Mouse (Mus musculus): Measurements from ENCODE around the gene Dhrs7c.

Gene Dhrs7c

DNA sequence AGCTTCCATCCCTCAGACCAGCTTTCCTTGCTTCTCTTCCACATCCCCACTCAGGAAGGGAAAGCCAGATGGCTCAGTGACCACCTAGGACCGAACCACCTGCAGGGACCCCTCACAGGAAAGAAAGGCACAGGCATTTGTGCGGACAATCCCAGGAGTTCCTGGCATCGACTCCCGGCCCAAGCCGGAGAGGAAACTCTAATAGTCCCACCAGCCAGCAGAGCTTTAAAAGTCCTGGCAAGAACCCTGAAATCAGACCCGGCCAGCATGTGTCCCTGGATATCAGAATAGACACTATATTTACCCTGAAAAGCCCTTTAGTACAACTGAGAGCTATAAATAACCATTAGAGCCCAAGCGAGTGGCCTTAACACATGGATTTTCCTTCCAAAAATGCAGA is at the start of gene Dhrs7c:
Dhrs7c (plus strand) TSS at position 257 of the 400 bp plus-strand sequence.
- no peak for DNase-seq

DNA sequence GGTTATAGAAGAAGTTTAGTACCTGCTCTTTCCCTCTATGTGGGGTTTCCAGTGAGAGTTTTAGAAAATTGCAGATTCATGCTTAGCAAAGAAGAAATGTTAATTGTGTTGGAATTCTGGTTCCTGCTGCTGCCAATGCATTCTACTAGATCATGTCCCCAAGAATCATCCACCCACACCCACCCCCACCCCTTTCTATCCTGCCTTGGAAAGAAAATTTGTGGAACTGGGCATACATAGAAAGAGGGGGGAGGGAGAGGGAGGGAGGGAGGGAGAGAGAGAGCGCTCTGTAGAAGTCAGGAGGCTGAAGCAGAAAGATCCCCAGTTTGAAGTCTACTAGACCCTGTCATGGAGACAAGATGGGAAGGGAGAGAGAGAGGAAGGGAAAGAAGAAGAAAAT is 41.7 kb upstream of the Dhrs7c start:
- DNase-seq: no peak

GRCm38 (mm10) chr11:67757373-67758167 is 40.4 kb upstream of the Dhrs7c start:
- DNase-seq: no peak

GRCm38 (mm10) chr11:67771053-67771452 is 26.9 kb upstream of the Dhrs7c start, which contains the start of gene Glp2r:
Glp2r (minus strand) TSS chr11:67771153.
- no peak for DNase-seq

DNA sequence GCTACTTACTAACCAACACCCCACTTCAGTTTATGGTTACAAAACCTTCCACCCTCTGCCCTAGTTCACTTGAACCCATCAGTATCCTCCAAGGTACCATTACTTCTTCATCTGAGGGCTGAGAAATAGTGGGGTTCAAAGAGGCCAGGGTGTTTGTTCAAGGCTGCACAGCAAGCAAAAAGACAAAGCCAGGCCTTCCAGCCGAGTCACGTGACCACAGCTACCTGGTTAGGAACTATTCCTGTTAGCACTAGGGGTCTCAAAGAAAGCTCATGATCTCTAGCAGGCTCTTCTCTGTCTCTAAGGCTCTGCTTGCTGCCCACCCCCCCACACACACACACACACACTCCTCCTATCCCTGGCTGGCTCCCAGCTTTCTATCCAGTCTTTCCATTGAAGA is 26.3 kb upstream of the Dhrs7c start:
- DNase-seq: no peak

DNA sequence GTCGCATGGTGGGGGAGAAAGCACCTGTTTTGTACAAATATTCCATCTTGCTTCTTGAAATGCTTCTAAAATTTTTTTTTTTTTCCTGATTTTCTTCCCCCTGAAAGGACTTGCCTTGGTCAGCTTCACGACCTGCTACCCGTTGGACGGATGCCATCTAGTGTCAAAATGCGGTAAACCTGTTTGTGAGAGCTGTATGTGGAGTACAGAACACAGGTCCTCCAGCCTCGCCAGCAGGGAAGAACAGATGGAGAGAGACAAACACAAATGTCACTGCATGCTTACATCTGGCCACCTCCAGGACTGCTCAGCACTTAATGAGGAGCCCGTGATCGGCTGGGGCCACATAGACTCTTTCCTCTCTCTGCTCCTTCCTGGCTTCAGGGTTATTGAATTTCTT is 25.4 kb upstream of the Dhrs7c start:
- DNase-seq: peak; percentile 4 to 23

- no peak for DNase-seq
These were observed 23.6 kb upstream of the Dhrs7c start, which contains the start of gene Gsg1l2 for GRCm38 (mm10) chr11:67774379-67774778. Gsg1l2 (plus strand) TSS chr11:67774608.

GRCm38 (mm10) chr11:67790182-67790581 is 7.8 kb upstream of the Dhrs7c start:
- DNase-seq: no peak

DNA sequence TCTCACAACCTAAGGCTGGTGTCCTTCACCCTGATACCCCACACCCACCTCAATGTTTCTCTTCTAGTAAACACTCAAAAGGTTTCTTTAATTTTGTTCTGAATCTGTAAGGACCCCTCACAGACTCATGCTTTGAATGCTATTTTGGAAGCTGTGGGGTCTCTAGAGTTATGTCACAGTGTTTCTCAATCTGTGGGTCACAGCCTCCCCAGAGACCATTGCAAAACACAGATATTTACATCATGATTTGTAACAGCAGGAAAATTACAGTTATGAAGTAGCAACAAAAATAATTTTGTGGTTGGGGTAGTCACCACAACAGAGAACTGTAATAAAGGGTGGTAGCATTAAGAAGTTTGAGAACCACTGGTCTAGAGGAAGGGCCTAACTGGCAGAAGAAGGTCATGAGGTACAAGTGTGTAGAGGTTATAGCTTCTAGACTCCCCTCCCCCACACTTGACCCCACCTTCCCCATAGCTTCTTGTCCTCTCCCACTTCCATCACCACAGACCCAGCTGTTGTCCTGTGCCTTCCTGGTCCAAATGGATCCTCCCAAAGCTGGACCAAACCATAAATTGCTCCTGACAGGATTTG is 2.2 kb downstream of the Dhrs7c start:
- DNase-seq: no peak

- no peak for DNase-seq
These were observed 3.2 kb downstream of the Dhrs7c start for GRCm38 (mm10) chr11:67801169-67801568.

GRCm38 (mm10) chr11:67805538-67805937 is 7.6 kb downstream of the Dhrs7c start:
- no peak for DNase-seq

DNA sequence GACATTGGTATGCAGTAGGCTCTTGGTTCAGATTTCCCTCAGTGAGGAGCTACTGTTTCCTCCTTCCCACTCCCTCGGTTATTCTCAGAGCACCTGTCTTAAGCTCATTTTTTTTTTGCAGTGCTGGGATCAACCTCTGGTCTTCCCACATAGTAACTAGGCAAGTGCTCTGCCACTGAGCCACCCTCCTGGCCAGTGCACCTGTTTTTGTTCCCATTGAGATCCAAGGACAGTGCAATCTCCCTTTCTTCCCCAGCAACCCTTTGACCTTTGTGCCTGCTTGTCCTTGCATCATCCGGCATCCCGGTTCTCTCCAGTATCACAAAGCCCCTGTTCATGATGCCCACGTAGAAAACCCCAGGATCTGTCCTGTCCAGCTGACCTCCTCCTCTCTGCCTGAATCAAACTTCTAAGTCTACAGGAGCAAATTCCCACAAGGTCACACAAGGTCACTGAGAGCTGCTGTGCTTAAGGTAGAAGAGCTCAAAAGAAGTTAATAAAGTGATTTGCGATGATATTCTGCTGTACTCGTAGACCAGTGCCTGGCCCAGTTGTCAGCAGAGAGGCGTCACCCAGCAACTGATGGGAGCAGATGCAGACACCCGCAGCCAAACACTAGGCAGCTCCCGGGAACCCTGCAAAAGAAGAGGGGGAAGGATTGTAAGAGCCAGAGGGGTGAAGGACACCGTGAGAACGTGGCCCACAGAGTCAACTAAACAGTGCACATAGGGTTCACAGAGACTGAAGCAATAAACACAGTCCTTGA is 9.0 kb downstream of the Dhrs7c start:
- no peak for DNase-seq

- DNase-seq: no peak
These were observed 10.1 kb downstream of the Dhrs7c start for GRCm38 (mm10) chr11:67808051-67808450.

DNA sequence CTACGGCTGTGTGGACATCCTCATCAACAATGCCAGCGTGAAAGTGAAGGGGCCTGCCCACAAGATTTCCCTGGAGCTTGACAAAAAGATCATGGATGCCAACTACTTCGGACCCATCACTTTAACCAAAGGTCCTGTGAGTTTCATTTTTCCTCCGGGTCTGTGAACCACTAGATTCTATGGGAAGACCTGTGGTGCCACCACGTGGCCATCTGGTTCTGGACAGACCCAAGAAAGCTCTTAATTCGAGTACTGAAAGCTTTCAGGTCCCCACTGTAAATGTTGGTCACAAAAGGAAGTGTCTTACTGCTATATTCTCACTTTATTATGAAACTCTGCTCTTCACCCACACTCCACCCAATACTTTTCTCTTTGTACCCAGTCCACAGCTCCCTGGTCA is 13.5 kb downstream of the Dhrs7c start:
- DNase-seq: peak in 1 of 2 experiments; percentile 4

DNA sequence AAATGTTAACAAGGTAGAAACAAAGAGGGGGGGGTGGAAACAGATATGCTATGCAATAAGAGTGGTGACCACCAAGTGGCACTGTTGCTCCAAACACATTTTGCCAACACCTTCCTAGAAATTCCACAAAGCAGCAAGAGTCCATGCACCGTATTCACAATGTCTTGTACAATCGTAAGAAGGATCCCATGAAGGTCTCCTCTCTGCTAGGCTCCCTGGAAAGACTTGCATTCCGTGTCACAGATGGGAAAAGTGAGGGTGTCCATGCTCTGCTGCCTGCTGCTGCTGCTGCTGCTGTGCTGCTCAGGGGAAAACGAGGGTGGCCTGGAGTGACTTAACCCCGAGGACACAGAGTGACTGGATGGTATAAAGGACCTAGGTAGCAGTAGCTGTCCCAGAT is 21.6 kb downstream of the Dhrs7c start:
- DNase-seq: peak; percentile 5 to 23

- DNase-seq: peak; percentile 6 to 28
These were observed 22.2 kb downstream of the Dhrs7c start for GRCm38 (mm10) chr11:67820221-67820620.

- DNase-seq: no peak
These were observed 23.6 kb downstream of the Dhrs7c start for GRCm38 (mm10) chr11:67821560-67821959.

- peak; percentile 7 to 13 for DNase-seq
These were observed 30.5 kb downstream of the Dhrs7c start for GRCm38 (mm10) chr11:67828360-67829059.

DNA sequence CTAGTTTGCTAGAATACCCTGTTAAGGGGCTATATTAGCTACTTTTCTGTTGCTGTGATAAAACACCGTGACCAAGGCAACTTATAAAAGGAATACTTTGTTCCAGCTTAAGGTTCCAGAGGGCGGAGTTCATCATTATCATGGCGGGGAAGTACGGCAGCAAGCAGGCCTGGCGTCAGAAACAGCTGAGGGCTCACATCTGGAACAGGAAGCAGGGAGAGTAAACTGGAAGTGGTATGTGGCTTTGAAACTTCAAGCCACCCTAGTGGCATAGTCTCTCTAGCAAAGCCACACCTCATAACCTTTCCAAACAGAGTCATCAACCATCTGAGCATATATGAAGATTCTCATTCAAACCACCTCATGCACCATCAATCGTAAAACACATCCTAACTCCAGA is 31.5 kb downstream of the Dhrs7c start:
- no peak for DNase-seq

DNA sequence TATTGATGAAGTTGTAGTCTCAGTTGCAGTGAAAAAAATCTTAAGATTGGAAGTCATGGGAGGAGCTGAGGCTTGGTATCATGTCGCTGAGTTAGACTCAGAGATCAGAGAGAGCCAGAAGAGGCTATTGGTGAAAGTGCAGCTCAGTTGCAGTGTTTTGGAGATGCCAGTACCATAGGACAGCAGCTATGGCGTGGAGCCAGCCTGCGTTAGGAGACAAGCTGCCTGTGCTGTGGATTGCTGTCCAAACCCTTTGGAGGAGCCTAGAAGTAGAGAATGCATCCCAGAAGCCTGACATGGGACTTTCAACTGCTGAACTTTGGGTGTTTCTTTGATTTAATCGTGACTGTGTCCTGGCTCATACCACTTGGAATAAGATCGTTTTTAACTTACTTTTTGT is 33.8 kb downstream of the Dhrs7c start:
- DNase-seq: no peak

GRCm38 (mm10) chr11:67835408-67836078 is 37.6 kb downstream of the Dhrs7c start:
- DNase-seq: no peak

GRCm38 (mm10) chr11:67839810-67840209 is 41.8 kb downstream of the Dhrs7c start:
- no peak for DNase-seq

Measured in kidney, adult 8-10 months (tissue).